Mouse (Mus musculus) heart, embryonic 14.5 days (tissue): ENCODE measurements around the gene RPS10-NUDT3. TPM values are rescaled to one million over a fixed set of nuclear protein-coding genes. Genes with fewer than 3 reads are reported as not detected.
"Not testable (repeated sequence)": the region's sequence is repeated elsewhere in the genome, so short reads cannot be mapped to it uniquely, and the experiment has no call there.

Experiments used
- ATAC-seq: fragments of 200-750 bp; cut with Nextera tagmentation; 2 replicates; pipeline ENCODE4 v1.8.0; 2017; ENCODE audit warnings: low read depth, moderate TSS enrichment; ENCODE audit not compliant: insufficient number of reproducible peaks, insufficient read depth, low FRiP score
- H3K27ac ChIP-seq, 2 experiments: fragments of 200-500 bp in 1 of 2; fragments of 300-500 bp in 1 of 2; sonication (generic) in 1 of 2; replicated peaks in 1 of 2; 2 replicates each; pipeline ENCODE4 v1.5.1; 2012 to 2014; ENCODE audit warnings: low read depth in 2 of 2, low read length in 2 of 2, control low read depth in 1 of 2, mild to moderate bottlenecking in 1 of 2, mixed read lengths in 1 of 2; ENCODE audit not compliant: control insufficient read depth in 1 of 2, insufficient read depth in 1 of 2
- H3K27me3 ChIP-seq: fragments of 300-500 bp; sonication (generic); 2 replicates; pipeline ENCODE4 v1.6.1; 2014; ENCODE audit warnings: mild to moderate bottlenecking, low read length, control low read depth; ENCODE audit not compliant: control insufficient read depth, insufficient read depth
- H3K36me3 ChIP-seq: fragments of 300-500 bp; sonication (generic); 2 replicates; pipeline ENCODE4 v1.6.1; 2014; ENCODE audit warnings: mild to moderate bottlenecking, control low read depth, low read length, mixed read lengths; ENCODE audit not compliant: control insufficient read depth, insufficient read depth
- H3K4me1 ChIP-seq, 2 experiments: fragments of 200-500 bp in 1 of 2; fragments of 300-500 bp in 1 of 2; sonication (generic) in 1 of 2; 2 replicates each; pipeline ENCODE4 v1.6.1; 2012 to 2014; ENCODE audit warnings: low read length in 2 of 2, control low read depth in 1 of 2, mixed read lengths in 1 of 2; ENCODE audit not compliant: control insufficient read depth in 2 of 2, insufficient read depth in 2 of 2
- H3K4me2 ChIP-seq: fragments of 300-500 bp; sonication (generic); 2 replicates; pipeline ENCODE4 v1.6.1; 2014; ENCODE audit warnings: mild to moderate bottlenecking, low read length
- H3K4me3 ChIP-seq, 2 experiments: fragments of 200-500 bp in 1 of 2; fragments of 300-500 bp in 1 of 2; sonication (generic) in 1 of 2; 2 replicates each; pipeline ENCODE4 v1.5.1; 2012 to 2014; ENCODE audit warnings: low read length in 2 of 2, mild to moderate bottlenecking in 2 of 2, control low read depth in 1 of 2, low read depth in 1 of 2, moderate library complexity in 1 of 2; ENCODE audit not compliant: control insufficient read depth in 1 of 2, insufficient read depth in 1 of 2
- H3K9ac ChIP-seq: fragments of 300-500 bp; sonication (generic); 2 replicates; pipeline ENCODE4 v1.6.1; 2014; ENCODE audit warnings: mild to moderate bottlenecking, low read length
- H3K9me3 ChIP-seq: fragments of 300-500 bp; sonication (generic); 2 replicates; pipeline ENCODE4 v1.6.1; 2016; ENCODE audit warnings: low read length, control low read depth; ENCODE audit not compliant: control insufficient read depth
- WGBS: fragments of 180-500 bp; shearing (Covaris S2); extraction: QIAGEN DNeasy Blood & Tissue Kit; methylation state at CpG from one replicate; pipeline ENCODE4 v1.1.7; 2014; 5-methylcytosine and 5-hydroxymethylcytosine counted together
- polyA plus RNA-seq: library from polyadenylated mRNA; unstranded; fragments of >200 nt; fragmentation: Nextera tagmentation; extraction: Ambion mirVana; gene quantifications from 2 replicates; pipeline ENCODE4 v1.2.1, GENCODE M21; 2014

Gene RPS10-NUDT3
- polyA plus RNA-seq, 1 experiment from 2014 or later = not detected

GRCm38 (mm10) chr17:27650586-27650985 is 15.6 kb upstream of the RPS10-NUDT3 start:
- no peaks in the 10 kb centered on the region for H3K36me3 ChIP-seq
- 69% methylated on average over 13 of the region's 13 CpGs for WGBS
- no peak for ATAC-seq
- H3K9me3 ChIP-seq = no peaks in the 10 kb centered on the region
- no peak overlapping the region for H3K4me2 ChIP-seq
- H3K9ac ChIP-seq = no peak overlapping the region
- no peak overlapping the region for H3K4me3 ChIP-seq
- peaks cover 0 to 5% of the 10 kb centered on the region in 2 experiments; a peak in 3 of 4 replicates for H3K4me1 ChIP-seq
- H3K27ac ChIP-seq = no peak overlapping the region
- H3K27me3 ChIP-seq = peaks cover 17% of the 10 kb centered on the region

GRCm38 (mm10) chr17:27650160-27650559 is 15.1 kb upstream of the RPS10-NUDT3 start:
- Histone ChIP-seq H3K27me3 (peaks cover 13% of the 10 kb centered on the region), H3K27ac (no peak overlapping the region), H3K9me3 (no peaks in the 10 kb centered on the region), H3K36me3 (no peaks in the 10 kb centered on the region), H3K4me2 (no peak overlapping the region), H3K4me1 (peaks cover 0 to under 1% of the 10 kb centered on the region in 2 experiments; a peak in 2 of 4 replicates), H3K4me3 (no peak overlapping the region), H3K9ac (no peak overlapping the region)
- ATAC-seq = no peak
- WGBS = 11% methylated on average over 12 of the region's 12 CpGs

GRCm38 (mm10) chr17:27645807-27646206 is 10.8 kb upstream of the RPS10-NUDT3 start:
- Histone ChIP-seq H3K9me3 (no peaks in the 10 kb centered on the region), H3K27ac (no peak overlapping the region), H3K27me3 (no peaks in the 10 kb centered on the region; the same call in 1 of the 2 replicates), H3K36me3 (no peaks in the 10 kb centered on the region), H3K9ac (no peak overlapping the region), H3K4me1 (peaks cover 6% of the 10 kb centered on the region in 2 experiments; a peak in 3 of 4 replicates), H3K4me3 (no peak overlapping the region), H3K4me2 (no peak overlapping the region)
- WGBS = 31% methylated on average over 7 of the region's 7 CpGs
- no peak for ATAC-seq

- H3K9me3 ChIP-seq = no peaks in the 10 kb centered on the region
- no peak overlapping the region for H3K4me3 ChIP-seq
- no peak for ATAC-seq
- H3K27me3 ChIP-seq = no peaks in the 10 kb centered on the region
- H3K27ac ChIP-seq = no peak overlapping the region
- H3K36me3 ChIP-seq = no peaks in the 10 kb centered on the region
- H3K4me1 ChIP-seq = peaks cover 6% of the 10 kb centered on the region in 2 experiments; a peak in 3 of 4 replicates
- no peak overlapping the region for H3K9ac ChIP-seq
- no peak overlapping the region for H3K4me2 ChIP-seq
- 51% methylated on average over 2 of the region's 2 CpGs for WGBS
Observed at GRCm38 (mm10) chr17:27644572-27644971, 9.6 kb upstream of the RPS10-NUDT3 start.

GRCm38 (mm10) chr17:27643756-27644155 is 8.7 kb upstream of the RPS10-NUDT3 start:
- Histone ChIP-seq H3K27ac (no peak overlapping the region), H3K9me3 (no peaks in the 10 kb centered on the region), H3K9ac (no peak overlapping the region), H3K4me3 (no peak overlapping the region), H3K27me3 (no peaks in the 10 kb centered on the region), H3K36me3 (no peaks in the 10 kb centered on the region), H3K4me2 (no peak overlapping the region), H3K4me1 (peaks cover 6% of the 10 kb centered on the region in 2 experiments; a peak in 3 of 4 replicates)
- no peak for ATAC-seq
- WGBS = 82% methylated on average over 9 of the region's 9 CpGs

GRCm38 (mm10) chr17:27643101-27643500 is 8.1 kb upstream of the RPS10-NUDT3 start:
- 35% methylated on average over 6 of the region's 6 CpGs for WGBS
- no peak for ATAC-seq
- no peaks in the 10 kb centered on the region for H3K9me3 ChIP-seq
- no peak overlapping the region for H3K4me2 ChIP-seq
- no peak overlapping the region for H3K27ac ChIP-seq
- H3K36me3 ChIP-seq = no peaks in the 10 kb centered on the region
- peaks cover 6% of the 10 kb centered on the region in 2 experiments; a peak in 3 of 4 replicates for H3K4me1 ChIP-seq
- no peak overlapping the region for H3K9ac ChIP-seq
- H3K4me3 ChIP-seq = no peak overlapping the region
- H3K27me3 ChIP-seq = no peaks in the 10 kb centered on the region

GRCm38 (mm10) chr17:27642491-27643062 is 7.6 kb upstream of the RPS10-NUDT3 start:
- Histone ChIP-seq H3K27ac (0 out of 4 replicates have a peak overlapping the region, but pooled peaks of 1 of the 2 experiments have one; percentile 8), H3K4me3 (no peak overlapping the region), H3K9ac (peak overlapping the region; percentile 41; the same call in 1 of the 2 replicates), H3K27me3 (no peaks in the 10 kb centered on the region), H3K4me2 (peak overlapping the region; percentile 31), H3K36me3 (no peaks in the 10 kb centered on the region), H3K9me3 (no peaks in the 10 kb centered on the region), H3K4me1 (peaks cover 6 to 7% of the 10 kb centered on the region in 2 experiments; a peak in 3 of 4 replicates)
- 13% methylated on average over 12 of the region's 12 CpGs for WGBS
- ATAC-seq = no peak

GRCm38 (mm10) chr17:27639851-27640250 is 4.8 kb upstream of the RPS10-NUDT3 start:
- H3K9me3 ChIP-seq, H3K4me3 ChIP-seq, ATAC-seq, H3K4me2 ChIP-seq, H3K27ac ChIP-seq, H3K36me3 ChIP-seq, H3K27me3 ChIP-seq, H3K9ac ChIP-seq: not testable (repeated sequence)
- 87% methylated on average over 6 of the region's 6 CpGs for WGBS
- H3K4me1 ChIP-seq = peaks cover 14% of the 10 kb centered on the region in 2 experiments; a peak in 3 of 4 replicates
